Mouse (Mus musculus): ENCODE measurements around the gene Asprv1. TPM values are rescaled to one million over a fixed set of nuclear protein-coding genes. Genes with fewer than 3 reads are reported as not detected.

Gene Asprv1
- polyA plus RNA-seq (2015; fragmentation: Nextera tagmentation; extraction: Ambion mirVana) = 2.1 and 6.1 TPM in 2 replicates

GRCm38 (mm10) chr6:86627946-86628345, at the start of gene Asprv1:
Gene Asprv1, plus strand, starts transcription at chr6:86628164.

GRCm38 (mm10) chr6:86668580-86669239, 40.7 kb downstream of the Asprv1 start, which contains the start of gene Mxd1:
Gene Mxd1, minus strand, starts transcription at chr6:86669161.

Other genes with a start within 250 kb of the Asprv1 start
- gene Pcyox1, start 231.0 kb upstream of the Asprv1 start, polyA plus RNA-seq (2015; fragmentation: Nextera tagmentation; extraction: Ambion mirVana) = 81.1 and 146 TPM in 2 replicates
- gene Tia1, start 223.9 kb upstream of the Asprv1 start, polyA plus RNA-seq (2015; fragmentation: Nextera tagmentation; extraction: Ambion mirVana) = 52.7 and 80.3 TPM in 2 replicates
- gene Gm44790, start 201.5 kb upstream of the Asprv1 start, polyA plus RNA-seq (2015; fragmentation: Nextera tagmentation; extraction: Ambion mirVana) = not detected in 2 replicates
- gene C87436, start 189.8 kb upstream of the Asprv1 start, polyA plus RNA-seq (2015; fragmentation: Nextera tagmentation; extraction: Ambion mirVana) = 22.9 and 25.9 TPM in 2 replicates
- 283 and 364 TPM in 2 replicates for gene Pcbp1, start 101.8 kb upstream of the Asprv1 start, polyA plus RNA-seq (2015; fragmentation: Nextera tagmentation; extraction: Ambion mirVana)
- 5.6 and 7.1 TPM in 2 replicates for gene Mxd1, start 41.0 kb downstream of the Asprv1 start, polyA plus RNA-seq (2015; fragmentation: Nextera tagmentation; extraction: Ambion mirVana)
- 150 and 183 TPM in 2 replicates for gene Snrnp27, start 56.4 kb downstream of the Asprv1 start, polyA plus RNA-seq (2015; fragmentation: Nextera tagmentation; extraction: Ambion mirVana)
- 15.3 and 21.2 TPM in 2 replicates for gene Gmcl1, start 105.2 kb downstream of the Asprv1 start, polyA plus RNA-seq (2015; fragmentation: Nextera tagmentation; extraction: Ambion mirVana)
- 28.3 and 54.2 TPM in 2 replicates for gene Anxa4, start 165.4 kb downstream of the Asprv1 start, polyA plus RNA-seq (2015; fragmentation: Nextera tagmentation; extraction: Ambion mirVana)
- gene Aak1, start 221.4 kb downstream of the Asprv1 start, polyA plus RNA-seq (2015; fragmentation: Nextera tagmentation; extraction: Ambion mirVana) = 12.7 and 13.6 TPM in 2 replicates